Mouse (Mus musculus) embryo, embryonic 11.5 days (tissue): ENCODE measurements around the gene Erbb2.
A peak's percentile ranks its signal among the peaks of the same experiment; 100 is the strongest.
"Not testable (repeated sequence)": the region's sequence is repeated elsewhere in the genome, so short reads cannot be mapped to it uniquely, and the experiment has no call there.

Experiments
- DNase-seq: peaks from one replicate; pipeline ENCODE4 v3.0.0-alpha.2; 2012; ENCODE audit warnings: low read depth, low spot score

Gene Erbb2

GRCm38 (mm10) chr11:98412273-98412796 lies at the start of gene Erbb2:
Gene Erbb2 (plus strand): TSS chr11:98412470.
- peak; percentile 67 for DNase-seq

DNA sequence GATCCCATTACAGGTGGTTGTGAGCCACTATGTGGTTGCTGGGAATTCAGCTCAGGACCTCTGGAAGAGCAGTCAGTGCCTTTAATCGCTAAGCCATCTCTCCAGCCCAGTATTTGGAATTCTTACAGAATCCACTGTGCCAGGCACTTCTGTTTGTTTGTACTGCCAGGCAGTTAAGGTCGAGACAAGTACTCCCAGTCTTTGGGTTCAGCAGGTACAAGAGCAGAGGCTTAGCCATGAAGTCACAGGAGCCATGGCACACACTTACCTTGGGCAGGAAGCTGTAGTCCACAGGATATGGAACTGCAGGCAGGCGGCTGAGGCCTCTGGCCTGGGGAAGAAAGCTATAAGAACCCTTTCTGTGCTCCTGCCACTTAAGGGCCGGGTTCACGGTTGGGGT lies 48.5 kb upstream of the Erbb2 start:
- DNase-seq, result no peak

GRCm38 (mm10) chr11:98364410-98364809 lies 47.9 kb upstream of the Erbb2 start:
- no peak for DNase-seq

DNA sequence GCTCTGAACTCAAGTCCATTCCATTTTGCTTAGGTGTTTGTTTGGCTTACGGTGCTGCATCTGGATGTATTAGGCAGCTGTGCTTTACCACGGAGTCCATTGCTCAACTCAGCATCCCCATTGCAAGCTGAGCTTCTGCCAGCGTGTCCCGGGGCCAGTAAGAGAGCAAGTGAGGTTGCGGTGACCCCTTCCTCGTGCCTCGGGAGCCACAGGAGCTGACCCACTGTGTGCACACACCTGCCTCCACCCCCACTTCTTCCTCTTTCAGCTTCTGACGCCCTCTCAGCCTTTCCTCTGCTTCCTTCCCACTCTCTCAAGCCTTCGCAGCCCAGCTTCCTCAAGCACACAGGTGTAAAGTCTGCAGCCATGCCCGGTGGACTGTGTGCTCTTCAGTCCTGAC lies 46.0 kb upstream of the Erbb2 start:
- no peak for DNase-seq

DNA sequence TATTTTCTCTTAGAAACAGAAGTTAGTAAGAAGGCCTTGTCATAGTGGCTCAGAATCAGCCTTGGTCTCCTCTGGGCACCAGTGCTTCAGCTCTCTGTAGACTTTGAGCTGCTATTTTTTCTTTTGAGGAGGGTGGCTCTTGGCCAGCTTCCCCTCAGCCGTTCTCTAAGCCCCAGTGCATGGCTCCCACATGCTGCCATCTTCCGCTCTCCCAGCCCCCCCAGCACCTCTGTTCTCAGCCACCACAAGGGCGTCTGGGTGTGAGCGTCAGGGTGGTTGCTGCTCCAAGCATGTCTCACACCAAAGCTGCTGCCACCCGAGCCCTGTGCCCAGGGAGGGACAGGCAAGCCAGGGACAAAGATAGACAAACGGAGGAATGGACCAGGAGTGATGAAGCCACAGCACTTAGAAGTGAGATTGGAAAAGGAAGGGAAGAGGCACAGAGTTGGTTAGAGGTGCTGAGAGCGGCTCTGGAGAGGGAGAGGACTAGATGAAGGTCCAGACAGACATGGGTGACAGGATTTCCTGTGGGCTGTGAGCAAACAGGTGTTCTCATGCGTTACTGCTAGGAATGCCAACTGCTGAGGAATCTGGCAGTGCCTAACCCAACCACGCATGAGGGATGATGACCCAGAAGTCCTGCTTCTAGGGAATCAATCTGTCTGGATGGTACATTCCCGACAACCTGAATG lies 45.0 kb upstream of the Erbb2 start:
- DNase-seq, result no peak

DNA sequence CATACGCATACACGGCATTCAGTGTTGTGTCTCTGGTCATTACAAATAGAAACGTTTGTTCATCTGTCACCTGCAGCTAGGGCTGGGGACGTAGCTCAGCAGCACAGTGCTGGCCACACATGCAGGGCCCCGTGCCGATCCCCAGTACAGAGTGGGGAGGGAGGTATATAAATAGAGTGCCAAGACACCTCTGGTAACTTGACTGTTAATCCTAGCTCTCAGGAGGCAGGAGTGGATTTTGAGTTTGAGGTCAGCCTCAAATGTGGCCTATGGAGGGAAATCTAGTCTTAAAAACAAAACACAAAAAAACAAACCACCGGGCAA lies 44.4 kb upstream of the Erbb2 start:
- DNase-seq, result no peak

DNA sequence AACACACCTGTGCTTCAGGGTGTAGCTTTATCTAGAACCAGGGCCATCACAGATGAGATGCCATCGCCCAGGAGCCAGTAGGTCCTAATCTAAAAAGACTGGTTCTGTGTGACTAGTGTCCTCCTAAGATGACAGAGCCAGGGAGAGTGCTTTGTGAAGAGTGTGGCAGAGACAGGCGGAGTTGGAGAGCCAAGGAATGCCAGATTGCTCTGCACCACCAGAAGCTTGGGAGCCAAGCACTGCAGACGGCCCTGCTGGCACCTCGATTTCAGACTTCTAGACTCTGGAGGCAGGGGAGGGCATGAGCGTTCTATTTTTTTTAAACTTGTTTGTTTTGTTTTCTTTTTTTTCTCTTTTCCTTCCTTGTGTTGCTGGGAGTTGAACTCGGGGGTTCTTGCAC lies 42.9 kb upstream of the Erbb2 start:
- DNase-seq, result no peak

GRCm38 (mm10) chr11:98370588-98370987 lies 41.7 kb upstream of the Erbb2 start:
- DNase-seq, result no peak

- no peak for DNase-seq
Observed at GRCm38 (mm10) chr11:98371556-98372240, 40.6 kb upstream of the Erbb2 start.

DNA sequence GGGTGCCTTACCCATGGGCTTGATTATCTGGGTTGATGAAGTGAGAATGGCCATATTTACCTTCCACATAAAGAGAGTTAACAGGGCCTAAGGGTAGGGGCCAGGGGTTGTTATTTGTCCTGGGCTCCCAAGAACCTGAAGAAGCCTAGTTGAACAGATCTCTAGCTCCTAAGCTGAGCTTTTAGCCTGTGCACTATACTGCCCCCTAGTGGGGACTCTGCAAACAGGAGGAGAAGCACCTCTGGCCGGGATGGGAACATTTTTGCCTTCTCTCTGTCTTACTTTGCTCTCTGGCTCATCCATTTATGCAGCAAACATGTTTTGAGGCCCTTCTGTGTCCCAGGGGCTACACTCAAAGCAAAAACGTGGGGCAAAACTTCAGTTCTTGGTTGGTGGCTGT lies 39.9 kb upstream of the Erbb2 start:
- DNase-seq, result peak; percentile 59

DNA sequence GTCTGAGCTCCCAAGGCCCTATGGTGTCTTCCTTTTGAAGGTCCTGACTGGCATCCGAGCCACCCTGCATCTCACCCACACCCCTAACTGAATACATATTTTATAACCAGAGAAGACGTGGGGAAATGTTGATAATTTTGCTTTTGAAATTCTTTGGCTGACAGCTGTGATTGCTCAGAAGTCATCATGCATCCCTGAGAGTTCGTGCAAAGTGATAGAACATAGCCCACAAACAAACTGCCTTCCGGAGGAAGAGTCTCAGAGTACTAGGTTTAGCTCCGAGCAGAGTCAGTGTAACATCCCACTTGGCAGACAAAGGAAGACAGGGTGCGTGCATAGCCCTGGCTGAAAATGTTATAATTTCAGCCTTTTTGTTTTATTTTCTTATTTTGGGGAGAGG lies 39.0 kb upstream of the Erbb2 start:
- DNase-seq, result no peak

DNA sequence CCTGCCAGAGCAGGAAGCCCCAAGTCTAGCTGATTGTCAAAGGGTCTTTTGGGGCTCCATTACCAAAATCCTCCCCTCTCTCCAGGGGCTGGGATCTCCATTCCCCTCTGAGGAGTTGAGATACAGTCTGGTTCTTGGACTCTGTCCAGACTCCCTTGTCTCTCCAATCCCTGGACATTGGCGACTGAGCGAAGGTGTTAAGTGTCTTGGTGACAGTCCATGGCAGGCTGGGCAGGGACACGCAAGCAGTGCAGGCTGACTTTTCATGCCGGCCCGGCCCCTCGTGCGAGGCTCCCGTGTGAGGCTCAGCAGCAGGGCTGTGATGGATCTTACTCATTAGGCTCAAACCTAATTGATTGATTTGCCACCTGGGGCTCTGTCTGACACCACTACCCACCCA lies 38.0 kb upstream of the Erbb2 start:
- DNase-seq, result no peak

- no peak for DNase-seq
Observed at GRCm38 (mm10) chr11:98376756-98377155, 35.5 kb upstream of the Erbb2 start.

DNA sequence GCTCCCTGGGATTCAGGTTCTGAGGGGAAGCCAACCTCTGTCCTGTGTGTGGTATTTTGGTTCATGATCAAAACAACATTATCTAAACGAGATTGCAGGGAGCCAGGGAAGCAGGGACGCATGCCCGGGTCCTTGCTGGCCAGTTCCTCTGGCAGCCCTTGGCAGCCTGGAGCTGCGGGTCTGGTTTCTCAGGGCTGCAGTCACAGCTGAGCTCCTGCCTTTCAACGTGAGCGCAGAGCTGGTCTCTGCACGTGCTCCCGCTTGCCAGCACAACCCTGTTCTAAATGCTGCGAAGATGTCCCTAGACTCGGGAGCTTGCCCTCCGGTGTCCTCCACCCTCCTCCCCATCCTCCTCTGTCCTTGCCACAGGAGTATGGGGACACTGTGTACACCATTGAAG lies 34.5 kb upstream of the Erbb2 start:
- no peak for DNase-seq

GRCm38 (mm10) chr11:98379379-98379778 lies 32.9 kb upstream of the Erbb2 start:
- DNase-seq, result no peak

DNA sequence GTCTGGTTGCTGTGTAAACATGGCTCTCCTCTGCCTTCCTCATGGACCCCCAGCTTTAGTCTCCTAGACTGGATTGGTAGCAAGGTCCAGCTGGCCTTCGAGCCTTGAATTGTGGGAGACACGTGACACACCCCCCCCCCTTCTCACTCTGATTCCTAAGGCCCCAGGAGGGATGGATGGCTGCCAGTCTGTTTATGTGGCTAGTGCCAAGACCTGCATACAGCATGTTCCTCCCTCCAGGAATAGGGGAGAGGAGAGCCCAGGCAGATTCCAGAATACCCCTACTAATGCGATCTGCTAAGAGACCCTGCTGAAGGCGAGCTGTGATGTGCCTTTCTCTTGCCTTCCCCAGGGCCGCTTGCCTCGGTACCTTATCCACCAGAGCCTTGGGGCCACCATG lies 32.2 kb upstream of the Erbb2 start:
- DNase-seq, result no peak

- no peak for DNase-seq
Observed at GRCm38 (mm10) chr11:98381651-98382050, 30.6 kb upstream of the Erbb2 start.

DNA sequence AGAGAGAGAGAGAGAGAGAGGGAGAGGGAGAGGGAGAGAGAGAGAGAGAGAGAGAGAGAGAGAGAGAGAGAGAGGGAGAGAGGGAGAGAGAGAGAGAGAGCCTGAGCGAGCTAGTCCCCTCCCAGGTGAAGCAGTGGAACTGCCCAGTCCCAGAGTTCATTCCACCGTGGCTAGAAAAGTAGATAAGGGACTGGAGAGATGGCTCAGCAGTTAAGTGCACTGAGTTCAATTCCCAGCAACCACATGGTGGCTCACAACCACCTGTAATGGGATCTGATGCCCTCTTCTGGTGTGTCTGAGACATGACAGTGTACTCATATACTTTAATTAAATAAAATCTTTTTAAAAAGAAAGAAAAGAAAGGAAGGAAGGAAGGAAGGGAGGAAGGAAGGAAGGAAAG lies 29.9 kb upstream of the Erbb2 start:
- DNase-seq, result not testable (repeated sequence)

- DNase-seq, result no peak
Observed at GRCm38 (mm10) chr11:98383261-98384030, 28.8 kb upstream of the Erbb2 start, which contains the start of gene Tcap. Gene Tcap (plus strand): TSS chr11:98383811.

- no peak for DNase-seq
Observed at GRCm38 (mm10) chr11:98384216-98384615, 28.1 kb upstream of the Erbb2 start.

- no peak for DNase-seq
Observed at GRCm38 (mm10) chr11:98384721-98385637, 27.3 kb upstream of the Erbb2 start.
